Mouse (Mus musculus): Measurements from ENCODE around the gene Mgrn1. TPM values are rescaled to one million over a fixed set of nuclear protein-coding genes. Genes with fewer than 3 reads are reported as not detected.

Gene Mgrn1
- 10 to 100 TPM; 67.1 to 77.5 TPM for total RNA-seq (2023)

DNA sequence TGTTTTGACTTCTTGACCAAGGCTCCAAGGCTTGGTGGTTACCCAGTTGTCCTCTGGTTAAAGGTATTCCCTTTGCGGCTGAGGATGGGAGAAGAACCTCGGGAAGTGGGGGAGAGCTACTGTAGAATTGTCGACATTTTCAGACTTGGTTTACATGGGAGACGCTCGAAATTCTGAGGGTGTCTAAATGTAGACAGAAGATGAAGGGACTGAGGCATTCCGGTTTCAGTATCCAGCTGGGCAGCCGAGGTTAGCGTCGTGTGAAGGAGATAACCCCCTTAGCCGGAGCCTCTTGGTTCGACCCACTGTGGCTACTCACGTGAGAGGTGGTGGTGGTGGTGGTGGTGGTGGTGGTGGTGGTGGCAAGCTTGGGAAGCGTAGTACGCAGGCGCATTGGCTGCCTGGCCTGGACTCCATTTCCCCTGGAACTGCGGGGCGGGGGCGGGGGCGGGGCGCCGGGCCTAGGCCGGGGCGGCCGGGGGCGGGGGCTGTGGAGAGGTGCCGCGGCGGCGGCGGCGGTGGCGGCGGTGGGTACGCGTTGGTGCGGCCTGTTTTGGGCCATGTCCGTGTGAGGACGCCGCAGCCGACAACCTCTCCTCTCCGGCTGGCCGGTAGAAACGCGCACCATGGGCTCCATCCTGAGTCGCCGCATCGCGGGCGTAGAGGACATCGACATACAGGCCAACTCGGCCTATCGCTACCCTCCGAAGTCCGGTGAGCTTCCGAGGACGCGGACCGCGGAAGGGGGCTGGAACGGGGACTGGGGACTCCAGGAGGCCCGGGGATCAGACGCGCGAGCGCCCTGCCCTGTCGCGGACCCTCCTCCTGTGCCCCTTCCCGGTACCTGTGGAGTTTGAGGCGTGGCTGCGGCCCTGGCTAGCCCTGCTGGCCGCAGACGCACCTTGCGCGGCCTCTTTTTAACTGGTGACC lies at the start of gene Mgrn1:
Gene Mgrn1 (plus strand): TSS at position 490 of the 930 bp plus-strand sequence.

DNA sequence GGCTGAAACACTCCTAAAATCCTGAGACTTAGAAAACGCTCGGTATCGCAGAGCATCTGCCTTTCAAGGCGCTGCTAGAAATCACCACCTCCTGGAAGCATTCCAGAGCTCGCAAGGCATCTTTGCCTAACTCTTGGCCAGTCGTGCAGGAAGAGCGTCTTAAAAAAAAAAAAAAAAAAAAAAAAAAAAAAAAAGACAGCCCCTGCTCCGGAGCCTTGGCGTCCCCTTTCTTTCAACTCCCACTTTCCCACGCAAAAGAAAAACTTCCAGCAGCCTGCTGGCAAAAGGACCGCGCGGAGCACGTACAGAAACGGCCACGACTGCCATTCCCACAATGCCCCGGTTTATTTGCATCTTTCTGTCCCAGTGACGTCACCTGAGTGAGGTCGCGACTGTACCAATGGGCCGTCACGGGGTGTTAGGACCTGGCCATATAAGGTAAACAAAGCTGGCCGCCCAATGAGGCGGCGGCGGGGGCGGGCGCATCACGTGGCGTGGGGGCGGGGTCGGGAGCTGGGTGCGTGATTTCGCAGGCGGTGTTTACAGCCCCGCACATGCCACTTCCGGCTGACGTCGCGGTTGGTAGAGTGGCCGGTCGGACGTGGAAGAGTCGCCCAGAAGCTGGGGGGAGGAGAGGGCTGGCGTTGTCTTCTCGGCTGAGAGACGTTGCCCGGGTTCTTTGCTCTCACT lies 5.8 kb upstream of the Mgrn1 start, which contains the start of gene Ubald1:
Gene Ubald1 (minus strand): TSS at position 180 of the 690 bp plus-strand sequence.

DNA sequence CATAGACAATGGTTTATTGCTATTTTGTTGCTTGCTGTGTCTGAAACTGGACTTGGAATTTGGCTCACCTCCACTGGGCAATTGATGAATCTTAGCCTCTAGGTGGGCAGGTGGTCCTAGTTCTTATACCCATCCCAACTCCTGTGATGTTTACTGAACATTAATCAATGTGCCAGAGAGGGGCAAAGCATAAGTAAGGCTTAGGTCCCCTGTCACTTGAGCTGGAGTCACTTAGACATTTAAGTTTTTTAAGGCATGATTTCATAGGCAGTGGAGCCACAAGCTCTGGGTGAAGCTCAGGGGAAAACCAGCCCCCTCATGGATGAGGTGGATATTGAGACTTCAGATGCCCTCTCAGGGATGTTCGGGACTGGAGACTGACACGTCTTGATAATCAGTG lies 52.4 kb downstream of the Mgrn1 start, which contains the start of gene Nudt16l1:
Gene Nudt16l1 (plus strand): TSS at position 301 of the 400 bp plus-strand sequence.

DNA sequence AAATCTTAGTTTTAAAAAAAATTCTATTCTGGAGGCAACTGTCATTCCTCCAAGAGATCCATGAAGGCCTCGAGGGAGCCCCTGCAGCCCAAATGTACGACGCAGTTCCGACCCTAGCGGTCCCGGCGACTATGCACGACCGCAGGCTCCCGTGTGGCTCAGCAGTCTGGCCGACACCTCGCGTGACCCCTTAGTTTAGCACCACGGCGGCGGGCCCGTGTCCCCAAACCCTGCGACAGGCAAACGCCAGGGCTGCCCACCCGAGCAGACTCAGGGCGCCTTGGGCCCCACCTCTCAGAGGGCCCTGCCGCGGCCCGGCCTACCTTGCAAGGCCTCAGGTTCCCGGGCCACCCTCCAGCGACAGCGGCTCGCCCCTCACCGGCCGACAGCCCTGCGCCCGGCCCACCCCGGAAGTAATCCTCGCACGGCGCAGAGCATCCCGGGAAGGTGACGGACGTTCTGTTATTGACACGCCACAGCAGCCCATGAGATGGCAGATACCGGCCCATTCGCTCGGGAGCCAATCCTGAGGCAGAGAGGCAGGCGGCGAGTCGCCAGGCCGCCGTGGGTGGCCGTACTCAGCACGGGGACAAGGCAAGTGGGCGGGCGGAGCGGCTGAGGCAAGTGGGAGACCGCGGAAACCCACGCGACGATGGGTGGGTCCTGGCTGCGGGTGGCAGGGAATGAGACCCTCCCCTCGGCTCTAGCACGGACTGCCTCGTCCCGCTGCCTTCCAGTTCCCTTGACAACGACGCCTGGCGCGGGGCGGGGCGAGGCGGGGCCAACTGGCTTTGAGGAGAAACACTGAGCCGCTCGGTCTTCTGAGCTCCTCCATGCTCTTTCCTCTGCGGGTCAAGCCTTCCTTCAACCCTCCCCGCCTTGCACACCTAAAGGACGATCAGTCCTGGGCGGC lies 78.0 kb downstream of the Mgrn1 start, which contains the start of gene Anks3:
Gene Anks3 (minus strand): TSS at position 409 of the 913 bp plus-strand sequence.

Other genes starting within 250 kb of the Mgrn1 start
- 1 to 10 TPM in 1 of 2 experiments, under 1 TPM in 1; 0.36 to 2.5 TPM for gene Vasn, start 246.3 kb upstream of the Mgrn1 start, total RNA-seq (2023)
- 10 to 100 TPM; 21.1 to 22.4 TPM for gene Dnaja3, start 246.3 kb upstream of the Mgrn1 start, total RNA-seq (2023)
- 100 to 1,000 TPM; 132 to 161 TPM for gene Coro7, start 206.5 kb upstream of the Mgrn1 start, total RNA-seq (2023)
- gene Nmral1, start 166.9 kb upstream of the Mgrn1 start, total RNA-seq (2023), result 10 to 100 TPM in 1 of 2 experiments, 1 to 10 TPM in 1; 9.1 to 11.6 TPM
- 10 to 100 TPM; 63.6 to 81.5 TPM for gene Hmox2, start 159.9 kb upstream of the Mgrn1 start, total RNA-seq (2023)
- gene Cdip1, start 96.0 kb upstream of the Mgrn1 start, total RNA-seq (2023), result 10 to 100 TPM; 39.5 to 44.0 TPM
- gene 4930562C15Rik, start 50.8 kb upstream of the Mgrn1 start, total RNA-seq (2023), result not detected
- 10 to 100 TPM; 80.9 to 88.1 TPM for gene Ubald1, start 5.9 kb upstream of the Mgrn1 start, total RNA-seq (2023)
- 10 to 100 TPM; 32.8 to 40.9 TPM for gene Nudt16l1, start 52.5 kb downstream of the Mgrn1 start, total RNA-seq (2023)
- gene Anks3, start 78.0 kb downstream of the Mgrn1 start, total RNA-seq (2023), result 10 to 100 TPM; 32.1 to 42.8 TPM
- gene Sept12, start 111.6 kb downstream of the Mgrn1 start, total RNA-seq (2023), result not detected
- gene Smim22, start 121.0 kb downstream of the Mgrn1 start, total RNA-seq (2023), result not detected
- gene Rogdi, start 127.3 kb downstream of the Mgrn1 start, total RNA-seq (2023), result 10 to 100 TPM; 85.5 to 87.1 TPM
- gene Glyr1, start 163.6 kb downstream of the Mgrn1 start, total RNA-seq (2023), result 100 to 1,000 TPM; 117 to 122 TPM
- 10 to 100 TPM; 72.0 to 76.6 TPM for gene Ubn1, start 163.8 kb downstream of the Mgrn1 start, total RNA-seq (2023)
- gene Ppl, start 246.2 kb downstream of the Mgrn1 start, total RNA-seq (2023), result under 1 TPM; 0.13 to 0.27 TPM